Mouse (Mus musculus): ENCODE results near the gene Mettl6.
A peak's percentile ranks its signal among the peaks of the same experiment; 100 is the strongest.

The Mettl6 gene

GRCm38 (mm10) chr14:31432424-31432823, 62.4 kb downstream of the Mettl6 start:
- no peak for ATAC-seq (ENCODE audit: low TSS enrichment)

DNA sequence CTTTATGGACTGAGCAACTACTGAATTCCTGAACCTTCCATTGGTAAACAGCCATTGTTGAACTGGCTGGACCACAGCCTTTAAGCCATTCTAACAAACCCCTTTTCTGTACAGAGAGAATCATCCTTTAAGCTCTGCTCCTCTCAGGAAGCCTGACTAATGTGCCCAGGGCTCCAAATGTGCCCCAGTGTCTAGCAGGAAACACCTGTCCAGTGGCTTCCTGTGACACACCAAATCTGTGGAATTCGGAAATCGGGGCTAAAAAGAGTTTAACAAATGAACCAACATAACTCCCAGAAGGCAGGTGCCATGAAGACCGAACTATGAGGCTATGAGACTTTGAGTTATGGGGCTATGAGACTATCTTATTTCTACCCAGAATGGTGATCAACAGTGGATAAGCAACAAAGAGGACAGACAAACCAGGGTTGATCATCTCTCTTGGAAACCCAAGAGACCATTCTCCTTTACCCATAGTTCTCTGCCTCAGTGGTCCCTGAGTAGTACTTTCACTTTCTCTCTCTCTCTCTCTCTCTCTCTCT, 63.0 kb downstream of the Mettl6 start:
- no peak for ATAC-seq (ENCODE audit: low TSS enrichment)

DNA sequence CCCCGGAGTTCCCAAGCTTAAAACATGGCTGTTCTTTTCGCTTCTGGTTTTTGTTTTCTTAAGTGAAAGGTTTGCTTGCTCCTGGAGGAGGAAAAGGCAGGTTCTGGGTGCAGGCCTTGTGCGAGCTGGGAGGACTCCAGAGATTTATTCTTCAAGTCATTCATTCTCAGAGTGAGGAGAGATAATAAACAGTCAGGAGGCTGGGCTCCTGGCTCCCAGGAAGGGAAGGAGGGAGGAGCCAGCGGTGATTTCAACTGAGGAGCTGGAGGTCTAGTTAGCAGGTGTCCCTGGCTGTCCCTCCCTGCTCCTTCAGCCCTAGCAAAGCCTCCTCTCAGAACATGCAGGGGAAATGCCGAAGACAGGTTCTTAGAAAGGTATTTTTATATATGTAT, 65.8 kb downstream of the Mettl6 start:
- peak; percentile 32 for ATAC-seq (ENCODE audit: low TSS enrichment)

GRCm38 (mm10) chr14:31428211-31429003, 66.4 kb downstream of the Mettl6 start:
- peak; percentile 67 for ATAC-seq (ENCODE audit: low TSS enrichment)

All from frontal cortex, adult (tissue).